Mouse (Mus musculus) C2C12 (cell line): ENCODE data around the gene Pcgf6.

Experiments used
- CEBPB ChIP-seq: IDR thresholded peaks from one replicate; pipeline ENCODE4 v1.6.1; 2011; ENCODE audit warnings: low read depth, mild to moderate bottlenecking, control low read depth, moderate library complexity
- CTCF ChIP-seq: IDR thresholded peaks from one replicate; pipeline ENCODE4 v1.5.1; 2011; ENCODE audit not compliant: control insufficient read depth, insufficient read depth, insufficient read length
- FOSL1 ChIP-seq: IDR thresholded peaks from one replicate; pipeline ENCODE4 v1.8.0; 2011; ENCODE audit warnings: mild to moderate bottlenecking, low read length; ENCODE audit not compliant: poor library complexity, insufficient read depth, severe bottlenecking
- MAX ChIP-seq: IDR thresholded peaks from one replicate; pipeline ENCODE4 v1.6.1; 2011; ENCODE audit warnings: mild to moderate bottlenecking, control low read depth
- MYOD1 ChIP-seq: IDR thresholded peaks from one replicate; pipeline ENCODE4 v1.6.1; 2011; ENCODE audit warnings: low read depth; ENCODE audit not compliant: control insufficient read depth, insufficient read length
- USF1 ChIP-seq: IDR thresholded peaks from one replicate; pipeline ENCODE4 v1.6.1; 2011; ENCODE audit warnings: low read depth, mild to moderate bottlenecking, control low read depth, moderate library complexity

- no peak for TF ChIP-seq CTCF
- no peak for TF ChIP-seq MAX
- TF ChIP-seq USF1, result no peak
- TF ChIP-seq CEBPB, result no peak
- no peak for TF ChIP-seq FOSL1
- TF ChIP-seq MYOD1, result no peak
These were observed 46.8 kb downstream of the Pcgf6 start for GRCm38 (mm10) chr19:47003742-47004511.
